Mouse (Mus musculus) left cerebral cortex, postnatal 14 days (tissue): ENCODE data around the gene Fam69b. TPM values are rescaled to one million over a fixed set of nuclear protein-coding genes. Genes with fewer than 3 reads are reported as not detected.

Source experiments
- DNase-seq, 2 experiments: peaks; one replicate each; pipeline ENCODE4 v3.0.0; 2021 to 2022; ENCODE audit warnings: low spot score in 2 of 2, mixed read lengths in 1 of 2
- intact Hi-C: fragments of 180-260 bp; cut with DNase I; formaldehyde crosslinking; loops from one replicate; pipeline ENCODE4 v1.15.1; 2025
- total RNA-seq, 2 experiments: library from RNA; stranded (reverse); gene quantifications; 2 replicates each; pipeline ENCODE4 v1.2.3; 2021

Gene Fam69b
- total RNA-seq, 2 experiments from 2014 or later = 80.3 TPM

GRCm38 (mm10) chr2:26615459-26616124 is 12.7 kb upstream of the Fam69b start:
- intact Hi-C loops = no loop called here
- no peak for DNase-seq

- DNase-seq = no peak
- intact Hi-C loops = no loop called here
Measured at GRCm38 (mm10) chr2:26617331-26617730, 10.9 kb upstream of the Fam69b start.

- DNase-seq = no peak
- intact Hi-C loops = no loop called here
Measured at GRCm38 (mm10) chr2:26617928-26618327, 10.3 kb upstream of the Fam69b start.

- intact Hi-C loops = no loop called here
- DNase-seq = no peak
Measured at GRCm38 (mm10) chr2:26621246-26621645, 7.0 kb upstream of the Fam69b start.

GRCm38 (mm10) chr2:26622984-26623383 is 5.3 kb upstream of the Fam69b start:
- no peak for DNase-seq
- intact Hi-C loops = no loop called here

- no peak for DNase-seq
- intact Hi-C loops = no loop called here
Measured at GRCm38 (mm10) chr2:26625419-26625818, 2.8 kb upstream of the Fam69b start.

GRCm38 (mm10) chr2:26626081-26626480 is 2.2 kb upstream of the Fam69b start:
- intact Hi-C loops = no loop called here
- DNase-seq = no peak

- intact Hi-C loops = no loop called here
- DNase-seq = no peak
Measured at GRCm38 (mm10) chr2:26628792-26629437, 658 bp downstream of the Fam69b start.

- DNase-seq = no peak
- intact Hi-C loops = loop anchor here (5.0 kb wide), 1 partner anchor 185 kb away; the partner anchor contains the start of gene Sec16a
Measured at GRCm38 (mm10) chr2:26632541-26633395, 4.5 kb downstream of the Fam69b start.

- intact Hi-C loops = loop anchor here (5.0 kb wide), 1 partner anchor 187 kb away; the partner anchor contains the start of gene Sec16a
- no peak for DNase-seq
Measured at GRCm38 (mm10) chr2:26633953-26634530, 5.8 kb downstream of the Fam69b start.

- intact Hi-C loops = loop anchor here (5.0 kb wide), 1 partner anchor 188 kb away; the partner anchor contains the start of gene Sec16a
- DNase-seq = no peak
Measured at GRCm38 (mm10) chr2:26634629-26635488, 6.6 kb downstream of the Fam69b start.

GRCm38 (mm10) chr2:26635489-26636324 is 7.5 kb downstream of the Fam69b start:
- DNase-seq = no peak
- intact Hi-C loops = no loop called here

- intact Hi-C loops = no loop called here
- no peak for DNase-seq
Measured at GRCm38 (mm10) chr2:26636325-26636635, 8.0 kb downstream of the Fam69b start.

- DNase-seq = no peak
- intact Hi-C loops = no loop called here
Measured at GRCm38 (mm10) chr2:26637316-26637932, 9.2 kb downstream of the Fam69b start.

- no peak for DNase-seq
- intact Hi-C loops = no loop called here
Measured at GRCm38 (mm10) chr2:26638039-26638438, 9.8 kb downstream of the Fam69b start.

GRCm38 (mm10) chr2:26638572-26638971 is 10.3 kb downstream of the Fam69b start:
- intact Hi-C loops = no loop called here

GRCm38 (mm10) chr2:26639083-26639482 is 10.8 kb downstream of the Fam69b start:
- intact Hi-C loops = no loop called here
- DNase-seq = no peak

More at GRCm38 (mm10) chr2:26638572-26638971, 10.3 kb downstream of the Fam69b start:
- DNase-seq = no peak
